Mouse (Mus musculus) heart, embryonic 12.5 days (tissue): Measurements from ENCODE around the gene Col8a2. TPM values are rescaled to one million over a fixed set of nuclear protein-coding genes. Genes with fewer than 3 reads are reported as not detected.

Source experiments
- ATAC-seq: fragments of 200-750 bp; cut with Nextera tagmentation; 2 replicates; pipeline ENCODE4 v1.8.0; 2017; ENCODE audit warnings: moderate TSS enrichment, moderate library complexity; ENCODE audit not compliant: insufficient number of reproducible peaks, low FRiP score
- H3K27ac ChIP-seq: fragments of 300-500 bp; sonication (generic); 2 replicates; pipeline ENCODE4 v1.5.1; 2016; ENCODE audit warnings: mild to moderate bottlenecking, moderate library complexity; ENCODE audit not compliant: poor library complexity, severe bottlenecking
- H3K27me3 ChIP-seq: fragments of 300-500 bp; sonication (generic); replicated peaks from 2 replicates; pipeline ENCODE4 v1.6.1; 2016; ENCODE audit warnings: mild to moderate bottlenecking, moderate library complexity
- H3K36me3 ChIP-seq: fragments of 300-500 bp; sonication (generic); 2 replicates; pipeline ENCODE4 v1.6.1; 2016; ENCODE audit warnings: mild to moderate bottlenecking, moderate library complexity
- H3K4me1 ChIP-seq: fragments of 300-500 bp; sonication (generic); replicated peaks from 2 replicates; pipeline ENCODE4 v1.6.1; 2016; ENCODE audit warnings: mild to moderate bottlenecking
- H3K4me2 ChIP-seq: fragments of 300-500 bp; sonication (generic); 2 replicates; pipeline ENCODE4 v1.6.1; 2016; ENCODE audit warnings: mild to moderate bottlenecking, moderate library complexity
- H3K4me3 ChIP-seq: fragments of 300-500 bp; sonication (generic); 2 replicates; pipeline ENCODE4 v1.5.1; 2016; ENCODE audit warnings: mild to moderate bottlenecking
- H3K9ac ChIP-seq: fragments of 300-500 bp; sonication (generic); 2 replicates; pipeline ENCODE4 v1.6.1; 2016; ENCODE audit warnings: mild to moderate bottlenecking, moderate library complexity
- H3K9me3 ChIP-seq: fragments of 300-500 bp; sonication (generic); replicated peaks from 2 replicates; pipeline ENCODE4 v1.6.1; 2016; ENCODE audit warnings: mild to moderate bottlenecking, moderate library complexity
- WGBS: fragments of 180-500 bp; shearing (Covaris S2); methylation state at CpG from one replicate; pipeline ENCODE4 v1.1.7; 2016; 5-methylcytosine and 5-hydroxymethylcytosine counted together
- polyA plus RNA-seq: library from polyadenylated mRNA; unstranded; fragments of >200 nt; fragmentation: Nextera tagmentation; extraction: Ambion mirVana; gene quantifications from 2 replicates; pipeline ENCODE4 v1.2.1, GENCODE M21; 2016

Gene Col8a2
- polyA plus RNA-seq, 1 experiment from 2014 or later = 4.9 TPM

- Histone ChIP-seq H3K27me3 (no peaks in the 10 kb centered on the region), H3K9me3 (no peaks in the 10 kb centered on the region), H3K4me1 (peaks cover 55% of the 10 kb centered on the region), H3K36me3 (no peaks in the 10 kb centered on the region), H3K27ac (peak overlapping the region; percentile 17; the same call in 1 of the 2 replicates), H3K9ac (peak overlapping the region; percentile 64), H3K4me3 (no peak overlapping the region), H3K4me2 (peak overlapping the region; percentile 26)
- no peak for ATAC-seq
- WGBS = 49% methylated on average over 7 of the region's 7 CpGs
Observed at GRCm38 (mm10) chr4:126261675-126262074, 24.9 kb upstream of the Col8a2 start.

GRCm38 (mm10) chr4:126262119-126262807 lies 24.3 kb upstream of the Col8a2 start, which contains the start of gene Trappc3:
TSS of gene Trappc3 (plus strand) at chr4:126262325.
- Histone ChIP-seq H3K27ac (peak within 1 kb of the TSS; percentile 93), H3K4me1 (peaks cover 51% of the 10 kb centered on the region), H3K9me3 (no peaks in the 10 kb centered on the region), H3K9ac (peak within 1 kb of the TSS; percentile 81), H3K4me2 (peak within 1 kb of the TSS; percentile 86), H3K27me3 (no peaks in the 10 kb centered on the region), H3K4me3 (peak within 1 kb of the TSS; percentile 72), H3K36me3 (no peaks in the 10 kb centered on the region)
- ATAC-seq = peak; percentile 92
- WGBS = under 1% methylated on average over 46 of the region's 46 CpGs

GRCm38 (mm10) chr4:126269292-126269691 lies 17.3 kb upstream of the Col8a2 start:
- no peak overlapping the region for H3K4me2 ChIP-seq
- no peaks in the 10 kb centered on the region for H3K4me1 ChIP-seq
- H3K9me3 ChIP-seq = no peaks in the 10 kb centered on the region
- ATAC-seq = no peak
- 71% methylated on average over 3 of the region's 3 CpGs for WGBS
- no peaks in the 10 kb centered on the region for H3K27me3 ChIP-seq
- no peak overlapping the region for H3K9ac ChIP-seq
- H3K36me3 ChIP-seq = peaks cover 23% of the 10 kb centered on the region
- no peak overlapping the region for H3K4me3 ChIP-seq
- H3K27ac ChIP-seq = no peak overlapping the region

GRCm38 (mm10) chr4:126273753-126274152 lies 12.8 kb upstream of the Col8a2 start:
- no peak overlapping the region for H3K27ac ChIP-seq
- WGBS = 73% methylated on average over 13 of the region's 13 CpGs
- peaks cover 35% of the 10 kb centered on the region for H3K36me3 ChIP-seq
- no peak for ATAC-seq
- H3K27me3 ChIP-seq = no peaks in the 10 kb centered on the region
- no peaks in the 10 kb centered on the region; the same call in none of the 2 replicates for H3K4me1 ChIP-seq
- no peak overlapping the region for H3K4me2 ChIP-seq
- no peak overlapping the region for H3K4me3 ChIP-seq
- H3K9me3 ChIP-seq = no peaks in the 10 kb centered on the region
- H3K9ac ChIP-seq = no peak overlapping the region

- no peak for ATAC-seq
- Histone ChIP-seq H3K36me3 (peaks cover 35% of the 10 kb centered on the region), H3K4me3 (no peak overlapping the region), H3K9ac (no peak overlapping the region), H3K27ac (no peak overlapping the region), H3K27me3 (0 out of 2 replicates have a peak, but pooled peaks cover 3% of the 10 kb centered on the region), H3K4me2 (no peak overlapping the region), H3K9me3 (no peaks in the 10 kb centered on the region), H3K4me1 (no peaks in the 10 kb centered on the region; the same call in none of the 2 replicates)
- 85% methylated on average over 4 of the region's 4 CpGs for WGBS
Observed at GRCm38 (mm10) chr4:126275081-126275480, 11.5 kb upstream of the Col8a2 start.

GRCm38 (mm10) chr4:126275681-126276131 lies 10.9 kb upstream of the Col8a2 start:
- Histone ChIP-seq H3K9me3 (no peaks in the 10 kb centered on the region), H3K27me3 (peaks cover 5% of the 10 kb centered on the region; the same call in 1 of the 2 replicates), H3K9ac (no peak overlapping the region), H3K36me3 (peaks cover 35% of the 10 kb centered on the region), H3K4me3 (no peak overlapping the region), H3K27ac (no peak overlapping the region), H3K4me2 (no peak overlapping the region), H3K4me1 (no peaks in the 10 kb centered on the region; the same call in none of the 2 replicates)
- no peak for ATAC-seq
- 89% methylated on average over 13 of the region's 13 CpGs for WGBS

GRCm38 (mm10) chr4:126277906-126278564 lies 8.6 kb upstream of the Col8a2 start:
- ATAC-seq = no peak
- Histone ChIP-seq H3K4me1 (no peaks in the 10 kb centered on the region; the same call in none of the 2 replicates), H3K27me3 (peaks cover 15% of the 10 kb centered on the region), H3K27ac (no peak overlapping the region), H3K4me2 (peak overlapping the region; percentile 59), H3K36me3 (peaks cover 25% of the 10 kb centered on the region), H3K9ac (no peak overlapping the region), H3K4me3 (peak overlapping the region; percentile 23; the same call in 1 of the 2 replicates), H3K9me3 (no peaks in the 10 kb centered on the region)
- WGBS = 6% methylated on average over 13 of the region's 13 CpGs

GRCm38 (mm10) chr4:126278565-126278915 lies 8.1 kb upstream of the Col8a2 start:
- no peak overlapping the region for H3K27ac ChIP-seq
- H3K4me1 ChIP-seq = no peaks in the 10 kb centered on the region; the same call in none of the 2 replicates

GRCm38 (mm10) chr4:126278961-126279360 lies 7.6 kb upstream of the Col8a2 start:
- peaks cover 16% of the 10 kb centered on the region for H3K36me3 ChIP-seq
- H3K4me1 ChIP-seq = no peaks in the 10 kb centered on the region; the same call in none of the 2 replicates
- H3K4me2 ChIP-seq = no peak overlapping the region
- H3K27ac ChIP-seq = no peak overlapping the region
- no peak for ATAC-seq
- H3K9ac ChIP-seq = no peak overlapping the region
- no peak overlapping the region for H3K4me3 ChIP-seq
- H3K9me3 ChIP-seq = no peaks in the 10 kb centered on the region
- 66% methylated on average over 9 of the region's 9 CpGs for WGBS
- H3K27me3 ChIP-seq = peaks cover 24% of the 10 kb centered on the region

More at GRCm38 (mm10) chr4:126278565-126278915, 8.1 kb upstream of the Col8a2 start:
- 34% methylated on average over 9 of the region's 9 CpGs for WGBS
- no peak overlapping the region for H3K4me3 ChIP-seq
- no peak overlapping the region for H3K9ac ChIP-seq
- H3K4me2 ChIP-seq = peak overlapping the region; percentile 59; the same call in 1 of the 2 replicates
- no peak for ATAC-seq
- peaks cover 20% of the 10 kb centered on the region for H3K36me3 ChIP-seq
- no peaks in the 10 kb centered on the region for H3K9me3 ChIP-seq
- peaks cover 20% of the 10 kb centered on the region for H3K27me3 ChIP-seq

- ATAC-seq = no peak
- Histone ChIP-seq H3K4me1 (peaks cover 6% of the 10 kb centered on the region), H3K9ac (no peak overlapping the region), H3K36me3 (no peaks in the 10 kb centered on the region), H3K27me3 (peaks cover 48% of the 10 kb centered on the region), H3K4me2 (no peak overlapping the region), H3K4me3 (no peak overlapping the region), H3K9me3 (peaks cover 6% of the 10 kb centered on the region), H3K27ac (no peak overlapping the region)
- WGBS = 63% methylated on average over 9 of the region's 9 CpGs
Observed at GRCm38 (mm10) chr4:126281706-126282105, 4.9 kb upstream of the Col8a2 start.

- no peak overlapping the region for H3K4me3 ChIP-seq
- ATAC-seq = no peak
- peaks cover 6% of the 10 kb centered on the region for H3K9me3 ChIP-seq
- H3K9ac ChIP-seq = no peak overlapping the region
- H3K4me2 ChIP-seq = no peak overlapping the region
- H3K27me3 ChIP-seq = peaks cover 67% of the 10 kb centered on the region
- H3K36me3 ChIP-seq = no peaks in the 10 kb centered on the region
- no peak overlapping the region for H3K27ac ChIP-seq
- H3K4me1 ChIP-seq = peaks cover 19% of the 10 kb centered on the region
- WGBS = 74% methylated on average over 8 of the region's 8 CpGs
Observed at GRCm38 (mm10) chr4:126283582-126283981, 3.0 kb upstream of the Col8a2 start.
